Mouse (Mus musculus): ENCODE measurements around the gene Fabp2.

The Fabp2 gene

DNA sequence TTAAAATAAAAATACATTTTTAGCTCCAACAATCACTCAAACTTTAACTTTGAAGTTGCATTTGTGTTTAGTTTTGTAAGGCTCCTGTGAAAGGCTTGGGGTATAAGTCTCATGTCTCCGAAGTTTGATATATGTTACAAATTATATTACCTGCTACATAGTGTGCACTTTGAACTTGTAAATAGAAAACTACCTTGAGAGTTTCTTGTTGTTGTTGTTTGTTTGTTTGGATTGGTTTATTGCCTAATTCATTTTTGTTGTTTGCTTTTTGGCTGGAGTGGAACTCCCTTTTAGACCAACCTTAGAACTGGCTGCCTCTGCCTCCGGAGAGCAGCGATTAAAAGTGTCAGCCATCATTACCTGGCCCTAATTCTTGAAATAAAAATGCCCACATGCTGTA, at the start of gene Fabp2:
TSS of gene Fabp2 (plus strand) at position 301 of the 400 bp plus-strand sequence.
- DNase-seq: no peak

DNA sequence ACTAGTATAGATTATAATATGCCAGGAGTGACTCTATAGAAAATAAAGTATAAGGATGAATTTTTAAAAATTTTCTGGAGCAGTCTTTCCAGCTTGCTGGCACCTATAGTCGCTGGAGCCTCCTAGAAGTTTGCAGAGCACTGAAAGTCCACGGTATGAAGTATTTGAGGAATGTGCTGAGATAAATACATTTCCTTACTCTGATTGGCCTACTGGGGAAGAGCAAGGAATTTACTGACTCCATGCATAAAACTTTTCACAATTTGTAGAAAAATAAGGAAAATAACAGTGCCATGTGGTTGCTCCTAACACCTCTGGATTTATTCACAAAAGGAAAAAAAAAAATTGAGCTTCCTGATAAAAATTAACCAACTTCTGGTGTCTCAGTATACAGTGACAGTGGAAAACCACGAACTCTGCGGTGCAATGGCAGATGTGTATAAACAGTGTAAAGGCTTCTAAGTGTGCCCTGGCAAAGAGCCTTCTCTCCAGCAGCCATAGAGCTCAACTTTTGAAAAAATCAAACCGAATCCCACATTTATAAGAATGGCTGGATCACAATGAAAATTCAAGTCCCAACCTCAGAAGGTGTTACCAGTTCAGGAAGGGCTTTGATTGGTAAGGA, 46.4 kb upstream of the Fabp2 start:
- no peak for DNase-seq

DNA sequence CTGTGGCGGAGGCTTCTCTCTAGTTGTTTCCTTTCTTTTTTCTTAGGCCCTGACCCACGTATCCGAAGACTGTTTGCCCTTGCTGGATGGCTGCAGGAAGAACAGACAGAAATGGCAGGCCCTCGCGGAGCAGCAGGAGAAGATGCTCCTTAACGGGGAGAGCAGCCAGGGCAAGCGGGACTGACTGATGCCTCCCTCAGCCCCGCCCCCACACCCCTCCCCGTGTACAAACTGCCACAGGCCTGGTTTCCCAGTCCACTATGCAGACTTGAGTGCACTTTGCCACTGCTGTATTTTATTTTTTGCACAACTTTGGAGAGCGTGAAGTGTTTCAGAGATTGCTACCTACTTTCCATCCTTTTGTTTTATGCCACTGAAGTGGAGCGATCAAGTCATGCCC, 39.7 kb upstream of the Fabp2 start:
- no peak for DNase-seq

- DNase-seq: no peak
These were observed 35.0 kb upstream of the Fabp2 start for GRCm38 (mm10) chr3:122859829-122860228.

GRCm38 (mm10) chr3:122860573-122861498, 34.0 kb upstream of the Fabp2 start:
- DNase-seq: no peak

GRCm38 (mm10) chr3:122865092-122865491, 29.8 kb upstream of the Fabp2 start:
- no peak for DNase-seq

- no peak for DNase-seq
These were observed 26.6 kb upstream of the Fabp2 start for GRCm38 (mm10) chr3:122868270-122868669.

DNA sequence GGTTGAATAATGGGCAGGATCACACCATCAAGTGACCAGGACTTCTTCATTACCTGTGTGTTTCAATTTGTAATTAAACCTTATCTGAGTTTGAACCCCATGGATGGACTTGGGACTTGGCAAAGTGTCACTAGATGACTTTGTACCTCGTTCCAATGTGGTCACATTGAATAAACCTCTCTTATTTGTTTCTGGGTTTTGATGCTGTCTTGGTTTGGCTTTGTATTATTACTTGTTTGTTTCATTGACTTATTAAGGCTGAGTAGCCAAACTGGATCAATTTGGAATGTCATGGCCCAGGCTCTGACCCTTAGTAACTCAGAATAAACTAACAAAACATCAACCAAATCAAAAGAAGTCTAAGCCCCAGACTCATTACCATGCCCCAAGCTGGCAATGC, 23.3 kb upstream of the Fabp2 start:
- no peak for DNase-seq

GRCm38 (mm10) chr3:122876870-122877269, 18.0 kb upstream of the Fabp2 start:
- no peak for DNase-seq

DNA sequence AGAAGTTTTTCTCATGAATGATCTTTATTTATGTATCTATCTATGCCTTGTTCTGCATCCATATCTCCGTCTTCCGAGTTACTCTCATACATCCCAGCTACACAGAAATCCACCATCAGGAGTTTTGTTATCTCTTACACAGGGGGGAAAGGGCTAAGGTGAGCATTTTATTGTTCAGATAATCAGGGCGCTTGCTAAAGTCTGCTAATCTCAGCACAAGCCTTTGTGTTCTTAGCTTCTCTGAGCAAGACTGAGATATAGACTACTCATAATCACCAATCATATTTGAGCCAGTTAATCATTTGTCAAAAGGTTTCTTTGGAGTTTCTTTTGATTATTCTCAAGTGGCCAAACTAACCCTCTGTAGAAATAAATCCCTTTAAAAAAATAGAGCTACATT, 17.3 kb upstream of the Fabp2 start:
- DNase-seq: no peak

DNA sequence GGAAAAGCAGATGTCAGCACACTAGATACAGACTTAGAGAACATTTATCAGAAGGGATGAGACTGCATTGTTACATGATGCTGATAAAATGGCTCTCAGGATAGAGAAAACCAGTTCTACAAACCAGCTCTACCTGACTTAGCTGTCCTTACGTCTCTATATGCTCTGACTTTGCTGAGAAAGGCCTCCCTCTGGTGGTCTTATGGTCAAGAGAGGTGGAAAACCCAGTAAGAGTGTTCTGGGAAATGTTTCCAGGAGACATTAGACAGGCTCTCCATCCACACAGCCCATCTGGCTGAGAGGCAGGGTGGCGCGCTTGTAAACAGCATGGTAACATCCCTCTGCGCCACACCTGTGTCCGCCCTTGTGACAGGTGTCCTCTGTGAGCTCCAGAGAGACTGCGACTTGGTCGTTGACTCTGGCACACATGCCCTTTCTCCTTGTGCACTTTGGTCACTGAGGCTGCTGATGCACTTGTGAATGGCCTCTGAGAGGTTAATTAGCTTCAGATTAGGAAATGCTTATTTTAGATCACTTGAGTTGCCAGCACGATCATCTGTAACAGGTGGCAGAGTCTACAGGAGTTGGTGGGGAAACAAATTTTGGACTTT, 16.1 kb upstream of the Fabp2 start:
- DNase-seq: no peak

GRCm38 (mm10) chr3:122887505-122888301, 7.2 kb upstream of the Fabp2 start:
- DNase-seq: no peak

DNA sequence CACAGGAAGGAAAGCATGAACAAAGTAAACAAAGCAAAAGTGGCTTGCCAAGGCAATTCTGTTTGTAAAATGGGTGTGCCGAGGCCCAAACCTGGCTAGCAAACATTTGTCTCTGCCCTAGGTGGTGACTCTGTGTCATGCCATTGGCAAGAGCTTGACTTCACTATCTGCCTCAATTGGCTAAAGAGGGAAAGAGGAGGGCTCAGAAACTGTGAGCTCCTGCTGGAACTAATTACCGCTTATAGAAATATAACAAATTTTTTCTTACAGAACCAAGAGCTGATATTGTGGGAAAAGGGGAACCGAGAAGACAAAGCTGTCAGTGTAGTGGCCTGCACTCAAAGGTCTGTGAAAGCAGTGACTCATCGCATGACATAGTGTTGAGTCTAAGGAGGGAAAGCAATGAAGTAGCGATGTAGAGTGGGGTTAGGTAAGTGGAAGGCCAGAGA, 6.5 kb upstream of the Fabp2 start:
- DNase-seq: no peak

- no peak for DNase-seq
These were observed 388 bp downstream of the Fabp2 start for GRCm38 (mm10) chr3:122895189-122895731.

DNA sequence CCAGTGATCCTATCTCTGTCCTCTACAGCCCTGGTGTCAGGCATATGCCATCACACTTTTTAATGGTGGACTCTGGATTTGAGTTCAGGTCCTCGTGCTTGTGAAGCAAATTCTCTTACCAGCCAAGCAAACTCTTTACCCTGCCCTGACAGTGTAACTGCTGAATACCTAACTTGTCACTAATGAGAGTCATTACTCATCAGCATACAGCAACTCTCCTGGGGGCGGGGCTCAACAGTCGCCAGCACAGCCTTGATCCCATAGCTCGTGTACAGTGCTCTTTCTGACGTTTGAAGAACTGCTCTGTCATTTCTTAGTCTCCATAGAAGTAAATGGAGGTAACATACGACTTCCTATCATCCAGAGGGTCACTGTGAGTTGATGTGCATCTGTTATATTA, 3.4 kb downstream of the Fabp2 start:
- no peak for DNase-seq

DNA sequence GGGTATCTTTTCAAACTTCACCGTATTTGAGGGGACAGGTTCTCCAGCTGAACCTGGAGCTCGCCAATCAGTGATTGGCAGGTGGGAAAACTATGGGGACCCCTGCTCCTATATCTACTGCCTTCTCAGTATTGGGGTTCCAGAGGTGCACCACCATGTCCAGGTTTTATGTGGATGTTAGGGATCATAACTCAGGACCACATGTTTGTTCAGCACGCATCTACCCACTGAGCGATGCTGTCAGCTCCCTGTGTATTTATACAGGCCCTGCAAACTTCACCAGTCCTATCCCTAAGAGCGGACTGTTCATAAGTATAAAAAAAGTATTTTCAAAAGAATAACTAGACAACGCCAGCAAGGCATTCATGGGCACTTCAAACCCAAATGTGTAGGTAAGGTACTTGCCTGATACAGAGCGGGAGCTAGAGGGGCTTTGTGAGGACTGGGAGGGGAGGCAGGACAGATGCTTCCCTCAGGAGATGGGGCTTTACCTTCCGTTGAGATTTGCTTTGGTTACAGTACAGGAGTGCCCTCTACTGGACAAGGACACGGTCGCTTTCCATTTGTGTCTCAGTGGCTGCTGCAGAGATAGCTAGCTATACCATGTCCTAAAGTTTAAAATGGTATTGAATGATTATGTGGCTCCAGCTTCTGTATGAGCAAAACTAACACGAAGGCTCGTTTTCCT, 9.0 kb downstream of the Fabp2 start:
- DNase-seq: no peak

DNA sequence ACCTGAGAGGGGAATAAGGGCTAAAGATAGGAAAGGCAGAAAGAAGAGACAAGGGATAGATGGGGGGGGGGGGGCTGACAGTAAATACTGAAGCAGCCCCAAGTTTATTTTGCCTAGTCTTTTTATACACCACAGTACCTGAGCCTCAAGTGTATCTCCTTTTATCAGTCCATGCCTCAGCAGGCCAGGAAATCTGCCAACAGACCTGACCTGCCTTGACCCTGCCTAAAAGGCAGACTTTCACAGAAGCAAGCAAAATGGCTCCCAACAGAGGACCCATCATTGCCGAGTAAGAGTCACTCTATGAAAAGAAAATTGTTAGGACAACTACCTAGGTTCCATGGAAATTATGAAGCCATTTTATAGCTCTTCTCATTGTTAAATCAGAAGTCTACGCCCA, 13.0 kb downstream of the Fabp2 start:
- no peak for DNase-seq

DNA sequence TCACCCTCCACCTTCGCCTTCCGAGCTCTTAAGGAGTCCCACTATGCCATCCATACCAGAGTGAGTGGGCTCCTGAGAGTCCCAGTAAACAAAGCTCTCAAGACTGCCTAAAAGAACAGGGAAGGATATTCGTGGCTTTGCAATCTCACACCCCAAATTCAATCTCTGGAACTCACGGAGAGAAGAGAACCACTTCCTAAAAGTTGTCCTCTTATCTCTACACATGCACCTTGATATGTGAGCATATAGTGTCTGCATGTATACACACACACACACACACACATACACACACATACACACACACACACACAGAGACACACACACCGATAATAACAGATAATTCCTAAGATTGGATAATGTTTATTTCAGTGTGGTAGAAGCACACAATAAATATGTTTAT, 20.6 kb downstream of the Fabp2 start:
- DNase-seq: no peak

DNA sequence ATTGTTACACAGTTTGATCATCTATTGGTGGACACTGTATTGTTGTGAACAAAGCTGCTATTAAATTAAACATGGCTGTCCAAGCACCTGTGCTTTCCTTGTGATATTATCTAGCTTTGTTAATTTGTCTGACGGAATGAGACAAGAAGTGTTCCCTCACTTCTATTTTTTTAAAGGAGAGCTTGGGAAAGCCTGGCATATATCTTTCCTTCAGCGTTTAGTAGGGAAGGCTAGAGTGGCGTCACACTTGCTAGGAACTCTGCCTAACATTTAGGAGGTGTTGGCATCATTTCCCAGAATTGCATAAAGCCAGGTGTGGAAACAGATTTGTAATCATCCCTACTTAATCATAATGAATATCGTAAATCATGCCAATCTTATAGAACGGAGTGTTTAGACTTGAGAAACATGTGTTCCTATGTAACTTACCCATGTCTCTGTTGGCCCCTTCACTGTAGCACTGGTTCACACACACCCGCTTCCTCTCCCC, 21.4 kb downstream of the Fabp2 start:
- DNase-seq: no peak

DNA sequence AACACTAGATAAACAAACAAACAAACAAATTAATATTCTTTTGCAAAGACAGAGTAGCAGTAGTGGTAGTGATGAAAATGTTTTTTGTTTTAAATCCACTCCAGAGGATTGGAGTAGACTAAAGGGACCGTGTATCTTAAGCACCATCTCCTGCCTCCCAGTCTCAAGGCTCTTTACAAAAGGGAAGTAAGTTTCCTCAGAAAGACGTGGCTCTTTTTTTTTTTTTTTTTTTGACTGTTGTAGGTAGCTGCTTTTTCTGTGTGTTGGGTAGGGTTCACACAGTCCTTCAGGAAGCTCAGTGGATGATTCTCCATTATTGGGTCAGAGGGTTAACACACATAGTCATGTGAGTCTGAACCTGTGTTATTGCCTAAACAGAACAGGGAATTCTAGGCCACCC, 23.8 kb downstream of the Fabp2 start:
- no peak for DNase-seq

- no peak for DNase-seq
These were observed 24.4 kb downstream of the Fabp2 start, which contains the start of gene Gm10959 for GRCm38 (mm10) chr3:122919260-122919659. Gene Gm10959 (minus strand): TSS chr3:122919360.

Measured in cerebellum, adult 11 months (tissue).